Comparison of ENCODE assay signal across 26 mouse cellular contexts in genomic region chr11:72531144-72531543, GRCm38 (mm10). TPM values are rescaled to one million over a fixed set of nuclear protein-coding genes. Genes with fewer than 3 reads are reported as not detected.
"Had no signal": no experiment of that assay in that cellular context is flagged by ENCODE, and none has a peak within 500 bp of the region (broad histone marks: within the 10 kb centered on the region; RNA-seq: fewer than 3 reads in every experiment).

No protein-coding gene starts in this region.

- H3K4me2 ChIP-seq: heart, embryonic 11.5 days; heart, embryonic 12.5 days; heart, embryonic 13.5 days; heart, embryonic 15.5 days; hindbrain, embryonic 12.5 days; hindbrain, embryonic 13.5 days; hindbrain, embryonic 14.5 days; hindbrain, embryonic 15.5 days; intestine, embryonic 15.5 days; kidney, embryonic 15.5 days had no signal

- H3K36me3 ChIP-seq: heart, embryonic 12.5 days; heart, embryonic 13.5 days; heart, embryonic 15.5 days; hindbrain, embryonic 10.5 days; hindbrain, embryonic 12.5 days; hindbrain, embryonic 13.5 days; hindbrain, embryonic 15.5 days; intestine, embryonic 15.5 days; kidney, embryonic 15.5 days had no signal

- H3K9me3 ChIP-seq: heart, embryonic 15.5 days; hindbrain, embryonic 15.5 days; intestine, embryonic 15.5 days; kidney, embryonic 15.5 days had no signal

- H3K4me3 ChIP-seq: heart, embryonic 12.5 days; heart, embryonic 13.5 days; heart, embryonic 15.5 days; hindbrain, embryonic 10.5 days; hindbrain, embryonic 12.5 days; hindbrain, embryonic 13.5 days; hindbrain, embryonic 15.5 days; intestine, embryonic 15.5 days; kidney, embryonic 15.5 days; layer of hippocampus, adult 2 months; left cerebral cortex, adult 2 months had no signal

- H3K9ac ChIP-seq: heart, embryonic 12.5 days; heart, embryonic 13.5 days; heart, embryonic 15.5 days; hindbrain, embryonic 12.5 days; hindbrain, embryonic 13.5 days; hindbrain, embryonic 14.5 days; hindbrain, embryonic 15.5 days; intestine, embryonic 15.5 days; kidney, embryonic 15.5 days had no signal

- H3K4me1 ChIP-seq: heart, embryonic 12.5 days; heart, embryonic 13.5 days; heart, embryonic 15.5 days; hindbrain, embryonic 10.5 days; hindbrain, embryonic 12.5 days; hindbrain, embryonic 13.5 days; hindbrain, embryonic 15.5 days; intestine, embryonic 15.5 days; kidney, embryonic 15.5 days had no signal

- H3K27me3 ChIP-seq: heart, embryonic 12.5 days; heart, embryonic 15.5 days; hindbrain, embryonic 12.5 days; hindbrain, embryonic 13.5 days; hindbrain, embryonic 15.5 days; intestine, embryonic 15.5 days; kidney, embryonic 15.5 days had no signal

- ATAC-seq: hindbrain, embryonic 16.5 days; hindbrain, postnatal 0 days; inflammation-experienced regulatory T-cells, adult 6 months; intestine, embryonic 15.5 days; intestine, embryonic 16.5 days; intestine, postnatal 0 days had no signal

- DNase-seq: heart, postnatal 14 days; heart, postnatal 36 days; kidney, adult 18-20 months; layer of hippocampus, adult 9-11 months; layer of hippocampus, postnatal 36 days had no signal

- H3K27ac ChIP-seq: heart, embryonic 13.5 days; heart, embryonic 15.5 days; hindbrain, embryonic 10.5 days; hindbrain, embryonic 12.5 days; hindbrain, embryonic 13.5 days; hindbrain, embryonic 14.5 days; hindbrain, embryonic 15.5 days; hindbrain, postnatal 0 days; intestine, embryonic 15.5 days; kidney, embryonic 15.5 days; kidney, postnatal 0 days; layer of hippocampus, adult 2 months; left cerebral cortex, adult 2 months had no signal

RNA-seq across cellular contexts. Expression of gene Spns3, which starts 19.2 kb away (rescaled TPM):
- total RNA-seq: heart, postnatal 25 days had no signal
- polyA plus RNA-seq: hindbrain, embryonic 11.5 days; hindbrain, embryonic 16.5 days had no signal

RNA-seq across cellular contexts. Expression of gene Spns2, which starts 41.4 kb away (rescaled TPM):
- polyA plus RNA-seq: inflammation-experienced regulatory T-cells, adult 6 months had no signal
